Mouse (Mus musculus) liver, adult 2 months (tissue): ENCODE measurements around the gene Auts2. TPM values are rescaled to one million over a fixed set of nuclear protein-coding genes. Genes with fewer than 3 reads are reported as not detected.

Experiments used
- DNase-seq: peaks from one replicate; pipeline ENCODE4 v3.0.0-alpha.2; 2011; ENCODE audit warnings: low read depth, low spot score; ENCODE audit errors: extremely low read depth
- H3K27ac ChIP-seq: fragments of 200-500 bp; replicated peaks from 2 replicates; pipeline ENCODE4 v1.5.1; 2012; ENCODE audit warnings: low read depth, mild to moderate bottlenecking, control low read depth, inconsistent platforms, low read length; ENCODE audit not compliant: insufficient read depth
- H3K27me3 ChIP-seq: fragments of 200-500 bp; 2 replicates; pipeline ENCODE4 v1.6.1; 2012; ENCODE audit warnings: mild to moderate bottlenecking, moderate library complexity, low read length, inconsistent platforms; ENCODE audit not compliant: control insufficient read depth, insufficient read depth
- H3K36me3 ChIP-seq: fragments of 200-500 bp; 2 replicates; pipeline ENCODE4 v1.6.1; 2012; ENCODE audit warnings: low read length, inconsistent platforms; ENCODE audit not compliant: control insufficient read depth, insufficient read depth
- H3K4me1 ChIP-seq: fragments of 200-500 bp; 2 replicates; pipeline ENCODE4 v1.6.1; 2011; ENCODE audit warnings: low read length; ENCODE audit not compliant: control insufficient read depth, insufficient read depth
- H3K4me3 ChIP-seq: fragments of 200-500 bp; 2 replicates; pipeline ENCODE4 v1.5.1; 2011; ENCODE audit warnings: low read depth, mild to moderate bottlenecking, control low read depth, low read length, moderate library complexity; ENCODE audit not compliant: insufficient read depth
- H3K79me2 ChIP-seq: fragments of 200-500 bp; 2 replicates; pipeline ENCODE4 v1.6.1; 2012; ENCODE audit warnings: inconsistent platforms, mild to moderate bottlenecking, low read length, moderate library complexity; ENCODE audit not compliant: control insufficient read depth, insufficient read depth
- H3K9ac ChIP-seq: fragments of 200-500 bp; 2 replicates; pipeline ENCODE4 v1.6.1; 2012; ENCODE audit warnings: low read depth, mild to moderate bottlenecking, control low read depth, inconsistent platforms, low read length
- CTCF ChIP-seq: fragments of 200-500 bp; IDR thresholded peaks from 2 replicates; pipeline ENCODE4 v1.5.1; 2011; ENCODE audit warnings: low read depth, low read length, control low read depth
- POLR2A ChIP-seq: fragments of 200-500 bp; IDR thresholded peaks from 2 replicates; pipeline ENCODE4 v1.6.1; 2011; ENCODE audit warnings: low read length, control low read depth; ENCODE audit not compliant: insufficient read depth; ENCODE audit errors: extremely low read depth
- WGBS: fragments of 180-500 bp; shearing (Covaris S2); methylation state at CpG from one replicate; pipeline ENCODE4 v1.1.7; 2018; 5-methylcytosine and 5-hydroxymethylcytosine counted together
- polyA plus RNA-seq: library from polyadenylated mRNA; depleted of rRNA; stranded (reverse); fragments of >200 nt; gene quantifications from 2 replicates; pipeline ENCODE4 v1.2.3, GENCODE M21; 2012
- total RNA-seq: library from RNA; depleted of rRNA; stranded (reverse); fragments of >200 nt; gene quantifications from 2 replicates; pipeline ENCODE4 v1.2.3, GENCODE M21; 2014

Gene Auts2
- total and polyA plus RNA-seq, 2 experiments, result 0.37 to 0.51 TPM

- Histone ChIP-seq H3K4me1 (no peaks in the 10 kb centered on the region), H3K79me2 (no peaks in the 10 kb centered on the region), H3K27me3 (no peaks in the 10 kb centered on the region), H3K9ac (no peak overlapping the region), H3K36me3 (no peaks in the 10 kb centered on the region), H3K27ac (no peak overlapping the region), H3K4me3 (no peak overlapping the region)
- 91% methylated on average over 7 of the region's 7 CpGs for WGBS
- no peak for DNase-seq
- no peak for TF ChIP-seq POLR2A
- no peak for TF ChIP-seq CTCF
Measured at GRCm38 (mm10) chr5:132008703-132009222, 534.4 kb downstream of the Auts2 start.

- no peaks in the 10 kb centered on the region for H3K4me1 ChIP-seq
- no peak for DNase-seq
- no peak overlapping the region for H3K9ac ChIP-seq
- no peak for TF ChIP-seq POLR2A
- TF ChIP-seq CTCF, result no peak
- no peak overlapping the region for H3K4me3 ChIP-seq
- no peak overlapping the region for H3K27ac ChIP-seq
- no peaks in the 10 kb centered on the region for H3K27me3 ChIP-seq
- WGBS, result 90% methylated on average over 4 of the region's 4 CpGs
- H3K36me3 ChIP-seq, result no peaks in the 10 kb centered on the region
- no peaks in the 10 kb centered on the region for H3K79me2 ChIP-seq
Measured at GRCm38 (mm10) chr5:132007907-132008306, 535.2 kb downstream of the Auts2 start.

- 91% methylated on average over 12 of the region's 12 CpGs for whole genome bisulfite sequencing
- no peak overlapping the region for H3K4me3 ChIP-seq
- no peaks in the 10 kb centered on the region for H3K79me2 ChIP-seq
- TF ChIP-seq CTCF, result no peak
- DNase-seq, result no peak
- H3K9ac ChIP-seq, result no peak overlapping the region
- no peaks in the 10 kb centered on the region for H3K4me1 ChIP-seq
- no peaks in the 10 kb centered on the region for H3K27me3 ChIP-seq
- H3K36me3 ChIP-seq, result no peaks in the 10 kb centered on the region
- no peak overlapping the region for H3K27ac ChIP-seq
Measured at GRCm38 (mm10) chr5:131992681-131993211, 550.4 kb downstream of the Auts2 start.

- H3K36me3 ChIP-seq, result no peaks in the 10 kb centered on the region
- no peaks in the 10 kb centered on the region for H3K79me2 ChIP-seq
- no peak for DNase-seq
- WGBS, result 95% methylated on average over 6 of the region's 6 CpGs
- no peak overlapping the region for H3K9ac ChIP-seq
- TF ChIP-seq POLR2A (no peak), CTCF (no peak)
- H3K4me3 ChIP-seq, result no peak overlapping the region
- no peak overlapping the region for H3K27ac ChIP-seq
- no peaks in the 10 kb centered on the region for H3K27me3 ChIP-seq
- no peaks in the 10 kb centered on the region for H3K4me1 ChIP-seq
Measured at GRCm38 (mm10) chr5:131992268-131992667, 550.9 kb downstream of the Auts2 start.

- Histone ChIP-seq H3K4me1 (no peaks in the 10 kb centered on the region), H3K27ac (no peak overlapping the region), H3K9ac (no peak overlapping the region), H3K79me2 (no peaks in the 10 kb centered on the region), H3K36me3 (no peaks in the 10 kb centered on the region), H3K27me3 (no peaks in the 10 kb centered on the region), H3K4me3 (no peak overlapping the region)
- TF ChIP-seq POLR2A, result no peak
- 88% methylated on average over 1 of the region's 1 CpGs for WGBS
- DNase-seq, result no peak
Measured at GRCm38 (mm10) chr5:131990532-131990931, 552.6 kb downstream of the Auts2 start.

- 86% methylated on average over 3 of the region's 3 CpGs for WGBS
- TF ChIP-seq POLR2A (no peak), CTCF (no peak)
- no peak overlapping the region for H3K4me3 ChIP-seq
- no peak overlapping the region for H3K9ac ChIP-seq
- H3K27ac ChIP-seq, result no peak overlapping the region
- H3K79me2 ChIP-seq, result no peaks in the 10 kb centered on the region
- H3K36me3 ChIP-seq, result no peaks in the 10 kb centered on the region
- H3K27me3 ChIP-seq, result no peaks in the 10 kb centered on the region
- DNase-seq, result no peak
- no peaks in the 10 kb centered on the region for H3K4me1 ChIP-seq
Measured at GRCm38 (mm10) chr5:131981451-131981850, 561.7 kb downstream of the Auts2 start.
